Mouse (Mus musculus): ENCODE data around the gene Blmh.

The Blmh gene

GRCm38 (mm10) chr11:76924759-76925236 lies at the start of gene Blmh:
Blmh (plus strand) TSS chr11:76924809.
- DNase-seq (ENCODE audit: low read depth, low spot score): no peak

DNA sequence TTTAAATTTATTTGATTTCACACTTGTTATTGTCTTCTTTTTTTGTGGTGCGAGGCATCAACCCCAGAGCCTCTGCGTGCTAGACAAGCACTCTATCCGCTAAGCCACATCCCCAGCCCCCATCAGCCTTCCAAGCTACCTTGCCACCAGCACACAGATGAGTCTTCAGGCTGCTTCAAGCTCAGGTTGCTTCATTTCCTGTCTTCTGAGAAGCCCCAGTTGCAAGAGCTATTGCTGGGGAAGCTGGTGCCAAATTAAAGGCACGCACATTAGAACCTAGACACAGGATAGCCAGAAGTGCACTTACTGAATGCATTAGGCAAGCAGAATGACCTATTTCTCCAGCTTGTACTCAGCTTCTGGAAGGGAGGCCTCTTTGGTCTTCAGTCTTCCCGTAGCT lies 44.8 kb upstream of the Blmh start:
- no peak for DNase-seq (ENCODE audit: low read depth, low spot score)

DNA sequence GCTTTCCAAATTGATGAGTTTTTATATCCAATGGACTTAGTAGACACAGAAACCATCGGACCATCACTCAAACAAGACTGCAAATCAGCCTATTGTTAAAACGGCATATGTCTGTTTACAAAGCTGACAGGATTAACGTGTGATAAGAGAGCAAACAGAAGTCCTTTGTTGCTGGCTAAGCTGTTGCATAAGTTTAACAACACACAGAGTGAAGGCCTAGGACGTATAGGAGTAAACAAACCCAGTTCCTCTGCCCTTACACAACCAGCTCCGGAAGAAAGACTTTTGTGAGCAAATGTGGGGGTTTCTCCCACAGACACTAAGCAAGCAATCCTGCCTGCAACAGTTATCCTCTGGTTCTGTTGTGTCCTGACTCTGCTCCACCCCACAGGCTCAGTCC lies 40.2 kb upstream of the Blmh start:
- no peak for DNase-seq (ENCODE audit: low read depth, low spot score)

- DNase-seq (ENCODE audit: low read depth, low spot score): no peak
These were observed 35.1 kb upstream of the Blmh start for GRCm38 (mm10) chr11:76889339-76890164.

GRCm38 (mm10) chr11:76891171-76891570 lies 33.4 kb upstream of the Blmh start:
- no peak for DNase-seq (ENCODE audit: low read depth, low spot score)

DNA sequence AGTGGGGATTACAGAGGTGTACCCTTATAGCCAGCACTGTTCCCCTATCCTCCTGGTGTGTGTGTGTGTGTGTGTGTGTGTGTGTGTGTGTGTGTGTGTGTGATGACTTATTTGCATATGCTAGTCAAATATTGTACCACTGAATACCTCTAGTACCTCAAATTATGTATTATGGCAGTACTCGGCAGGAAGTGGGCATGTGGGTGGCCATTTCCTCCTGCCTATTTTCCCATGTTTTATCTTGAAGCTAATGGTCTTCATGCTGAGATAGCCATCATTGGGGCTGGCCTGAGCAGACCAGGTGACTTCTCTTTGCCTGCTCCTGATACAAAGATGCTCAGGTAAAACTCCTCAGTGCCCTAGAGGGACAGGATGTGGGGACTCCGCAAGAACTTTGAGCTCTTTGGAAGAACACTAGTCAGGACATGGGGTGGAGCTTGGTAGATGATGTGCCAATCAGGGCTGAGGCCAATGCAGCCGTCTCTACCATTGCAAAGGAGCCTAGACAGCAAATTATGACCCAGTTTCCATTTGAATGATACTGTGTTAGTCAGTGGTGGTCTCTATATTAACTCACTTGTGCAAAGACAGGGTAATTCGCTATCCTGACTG lies 32.8 kb upstream of the Blmh start:
- DNase-seq (ENCODE audit: low read depth, low spot score): no peak

DNA sequence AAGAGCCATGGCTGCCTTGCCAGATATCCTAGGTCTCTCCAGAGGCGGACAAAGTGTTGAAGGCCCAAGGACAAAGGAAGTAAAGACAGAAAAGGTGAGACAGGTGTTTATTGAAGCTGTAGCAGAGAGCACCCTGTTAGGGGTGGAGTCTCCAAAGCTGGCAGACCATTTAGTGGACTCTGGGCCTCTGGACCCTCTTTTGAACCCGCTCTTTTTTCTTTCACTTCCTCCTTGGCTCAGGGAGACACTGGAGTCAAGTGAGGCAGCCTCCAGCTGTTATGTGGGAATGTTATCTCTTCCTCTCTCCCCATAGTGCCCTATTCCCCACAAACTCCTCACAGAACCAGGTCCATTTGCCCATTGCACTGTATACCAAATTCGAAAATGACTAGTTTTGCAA lies 31.6 kb upstream of the Blmh start:
- DNase-seq (ENCODE audit: low read depth, low spot score): no peak

DNA sequence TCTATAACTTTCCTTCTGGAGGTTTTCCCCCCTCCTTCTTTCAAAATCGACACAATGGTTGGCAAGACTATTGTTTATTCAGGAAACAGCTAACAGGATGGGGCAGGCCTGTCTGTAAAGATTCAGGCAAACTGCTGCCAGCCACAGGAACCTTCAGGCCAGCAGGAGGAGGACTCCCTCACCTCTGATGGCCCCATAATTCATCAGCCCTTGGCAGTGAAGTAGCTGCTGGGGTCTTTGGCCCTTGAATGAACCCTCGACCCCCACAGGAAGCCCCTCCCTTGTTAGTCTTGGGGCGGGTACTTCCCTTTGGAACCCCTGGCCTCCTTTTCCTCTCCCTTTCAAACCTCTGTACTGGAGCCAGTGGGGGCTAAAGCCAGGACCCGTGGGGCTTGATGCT lies 31.0 kb upstream of the Blmh start:
- no peak for DNase-seq (ENCODE audit: low read depth, low spot score)

DNA sequence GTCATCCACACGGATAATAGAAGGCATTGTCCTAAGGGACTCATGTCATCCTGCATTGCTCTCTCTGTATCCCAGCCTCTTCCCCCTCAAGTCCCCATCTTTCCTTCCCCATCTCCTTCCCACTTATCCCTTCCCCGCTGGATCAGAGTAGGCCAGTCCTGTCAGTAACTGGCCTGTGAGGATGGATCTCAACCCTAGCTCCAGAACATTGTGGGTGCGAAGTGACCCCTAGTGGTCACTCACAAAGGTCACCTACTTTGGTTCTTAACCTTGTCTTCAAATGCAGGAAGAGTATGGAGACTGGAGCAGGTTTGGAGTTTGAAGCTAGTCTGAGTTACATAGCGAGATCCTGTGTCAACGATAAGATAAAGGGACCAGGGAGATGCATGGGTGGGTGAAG lies 30.4 kb upstream of the Blmh start:
- peak; percentile 47 for DNase-seq (ENCODE audit: low read depth, low spot score)

DNA sequence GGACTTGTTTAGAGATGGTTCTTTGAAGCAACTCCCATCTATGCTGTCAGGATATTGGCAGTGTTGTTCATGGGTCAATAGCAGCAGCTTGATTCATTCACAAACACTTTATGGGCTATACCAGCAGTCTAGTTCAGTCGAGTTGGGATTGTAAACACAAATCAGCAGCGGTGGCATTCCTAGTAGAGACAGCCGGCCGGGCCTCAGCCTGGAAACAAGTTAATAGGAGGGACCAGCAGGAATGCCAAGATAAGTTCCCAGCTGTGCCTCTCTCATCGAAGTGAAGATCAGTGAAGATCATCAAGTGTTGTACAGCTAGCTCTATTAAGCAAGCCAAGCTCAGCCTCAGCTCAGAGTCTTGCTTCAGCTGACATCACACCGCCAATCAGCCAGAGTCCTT lies 28.2 kb upstream of the Blmh start:
- no peak for DNase-seq (ENCODE audit: low read depth, low spot score)

GRCm38 (mm10) chr11:76897126-76897525 lies 27.5 kb upstream of the Blmh start:
- DNase-seq (ENCODE audit: low read depth, low spot score): no peak

GRCm38 (mm10) chr11:76897871-76898270 lies 26.7 kb upstream of the Blmh start:
- DNase-seq (ENCODE audit: low read depth, low spot score): no peak

DNA sequence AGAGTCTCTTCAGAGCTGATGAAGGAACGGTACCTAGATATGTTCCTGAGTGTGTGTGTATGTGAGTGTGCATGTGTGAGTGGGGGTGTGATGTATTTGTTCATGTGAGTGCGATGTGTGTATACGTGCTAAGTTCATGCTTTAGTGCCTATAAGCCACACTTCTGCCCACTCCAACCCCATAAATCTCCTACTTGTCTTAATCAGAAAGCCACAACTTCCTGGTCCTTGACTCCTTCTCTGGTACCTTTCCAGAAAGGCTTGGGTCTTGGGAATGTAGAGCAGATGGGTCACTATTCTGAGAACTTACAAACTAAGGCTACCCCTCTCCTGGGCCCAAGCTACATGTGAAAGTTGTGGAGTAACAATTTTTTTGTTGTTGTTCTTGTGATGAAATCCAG lies 25.9 kb upstream of the Blmh start:
- no peak for DNase-seq (ENCODE audit: low read depth, low spot score)

DNA sequence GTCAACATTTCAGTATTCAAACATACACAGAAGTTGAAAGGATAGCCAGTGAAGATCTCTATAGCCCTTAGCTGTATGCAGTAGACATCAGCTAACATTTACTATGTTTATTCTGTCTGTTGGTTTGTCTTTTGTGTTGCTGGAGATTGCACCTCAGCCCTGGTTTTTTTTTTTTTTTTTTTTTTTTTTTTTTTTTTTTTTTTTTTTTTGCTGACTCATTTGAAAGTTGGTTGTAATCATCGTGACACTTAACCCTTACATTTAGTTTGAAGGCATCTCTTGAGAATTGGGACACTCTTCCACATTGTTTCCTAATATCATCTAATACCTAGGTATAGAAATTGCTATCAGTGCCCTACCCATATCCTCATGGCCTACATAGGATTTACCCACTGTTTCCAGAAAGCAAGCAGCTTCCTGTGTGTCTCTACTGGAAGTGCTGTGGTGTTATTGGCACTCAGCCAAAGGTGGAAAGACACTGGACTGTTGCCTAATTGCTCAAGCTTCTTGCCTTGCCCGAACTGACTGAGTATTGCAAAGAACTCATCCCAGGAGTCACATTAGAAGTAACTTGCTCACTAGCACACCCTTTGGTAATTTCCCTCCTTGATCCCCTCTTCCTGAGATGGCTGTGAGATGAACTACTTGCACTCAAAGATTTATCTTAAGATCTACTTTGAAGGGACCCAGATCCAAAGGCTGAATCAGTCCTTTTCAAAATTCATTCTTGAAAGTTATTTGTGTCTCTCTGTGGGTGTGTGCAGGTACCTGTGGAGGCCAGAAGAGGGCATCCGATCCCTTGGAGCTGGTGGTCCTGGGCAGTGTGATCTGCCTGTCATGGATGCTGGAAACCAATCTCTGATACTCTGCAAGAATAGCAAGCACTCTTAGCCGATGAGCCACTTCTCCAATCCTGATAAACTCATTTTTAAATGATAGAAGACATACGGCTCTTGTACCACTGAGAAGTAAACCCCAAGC lies 24.6 kb upstream of the Blmh start:
- no peak for DNase-seq (ENCODE audit: low read depth, low spot score)

- no peak for DNase-seq (ENCODE audit: low read depth, low spot score)
These were observed 22.8 kb upstream of the Blmh start, which contains the start of gene Tmigd1 for GRCm38 (mm10) chr11:76901579-76902361. Tmigd1 (plus strand) TSS chr11:76902159.

DNA sequence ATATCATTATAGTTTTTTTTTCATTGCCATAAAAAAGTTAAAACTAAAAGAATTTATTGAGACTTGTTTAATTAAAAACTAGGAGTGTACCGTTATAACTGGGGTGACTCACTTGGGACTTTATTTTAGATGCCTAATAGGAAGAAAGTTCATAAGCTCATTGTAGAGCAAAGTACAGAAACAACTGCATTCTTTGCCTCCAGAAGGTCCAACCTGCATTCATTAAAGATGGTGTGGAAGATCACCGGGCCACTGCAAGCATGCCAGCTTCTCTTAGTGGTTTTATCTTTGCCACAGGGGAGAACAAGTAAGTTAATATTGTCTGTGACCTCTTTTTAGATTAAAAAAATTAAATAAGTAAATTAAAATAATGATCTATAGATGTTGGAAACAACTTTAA lies 20.3 kb upstream of the Blmh start:
- DNase-seq (ENCODE audit: low read depth, low spot score): no peak

DNA sequence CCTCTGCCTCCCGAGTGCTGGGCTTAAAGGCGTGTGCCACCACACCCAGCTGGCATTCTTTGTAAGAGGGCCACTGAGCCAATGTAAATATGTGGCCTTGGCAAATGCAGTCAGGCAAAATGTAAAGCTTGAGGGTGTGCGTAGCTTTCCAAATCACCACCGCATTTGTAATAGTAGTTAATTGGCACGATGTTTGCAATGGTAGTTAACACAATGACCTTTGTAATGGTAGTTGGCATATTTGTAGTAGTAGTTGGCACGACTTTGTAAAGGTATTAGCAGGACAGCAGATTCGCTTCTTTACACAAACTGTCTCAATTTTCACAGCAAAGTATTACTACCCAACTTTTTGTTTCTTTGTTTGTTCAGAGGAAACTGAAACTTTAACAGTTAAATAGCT lies 16.0 kb upstream of the Blmh start:
- no peak for DNase-seq (ENCODE audit: low read depth, low spot score)

GRCm38 (mm10) chr11:76911325-76912054 lies 13.1 kb upstream of the Blmh start:
- no peak for DNase-seq (ENCODE audit: low read depth, low spot score)

DNA sequence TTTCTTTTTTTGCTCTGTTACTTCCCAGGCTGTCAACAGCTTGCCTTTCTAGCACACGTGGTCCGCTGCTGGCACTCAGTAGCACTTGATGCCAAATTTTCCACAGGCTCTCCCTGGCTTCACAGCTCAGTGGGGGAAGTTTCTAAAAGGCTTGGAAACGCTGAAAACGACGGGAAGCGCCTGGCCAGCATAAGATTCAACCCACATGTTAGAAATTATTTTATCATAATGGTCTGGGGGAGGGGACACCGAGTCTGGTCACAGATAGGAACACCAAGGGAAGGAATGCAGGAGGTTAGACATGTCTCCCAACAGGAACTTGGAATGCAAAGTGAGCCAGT lies 12.6 kb upstream of the Blmh start:
- no peak for DNase-seq (ENCODE audit: low read depth, low spot score)

- no peak for DNase-seq (ENCODE audit: low read depth, low spot score)
These were observed 10.2 kb upstream of the Blmh start for GRCm38 (mm10) chr11:76914366-76914765.
